Mouse (Mus musculus) midbrain, embryonic 16.5 days (tissue): Measurements from ENCODE around the gene Ndufs7. TPM values are rescaled to one million over a fixed set of nuclear protein-coding genes. Genes with fewer than 3 reads are reported as not detected.

Source experiments
- microRNA-seq: library from miRNA; unstranded; fragments of <30 nt; microRNA quantifications from one replicate; pipeline ENCODE4, GENCODE M21; 2017
- polyA plus RNA-seq: library from polyadenylated mRNA; unstranded; fragments of >200 nt; fragmentation: Nextera tagmentation; extraction: Ambion mirVana; gene quantifications from 2 replicates; pipeline ENCODE4 v1.2.1, GENCODE M21; 2015

The Ndufs7 gene
- polyA plus RNA-seq, 1 experiment from 2014 or later: 302 TPM

Small RNAs within 50 kb of the gene (microRNA-seq; reads per million reads assigned to microRNA genes)
- gene Mir6911: not detected

Other genes starting within 250 kb of the Ndufs7 start
- 1.2 TPM in 2 replicates for gene Arhgap45, start 232.5 kb upstream of the Ndufs7 start, polyA plus RNA-seq
- gene Polr2e, start 209.3 kb upstream of the Ndufs7 start, polyA plus RNA-seq: 124 and 131 TPM in 2 replicates
- 509 and 552 TPM in 2 replicates for gene Gpx4, start 202.0 kb upstream of the Ndufs7 start, polyA plus RNA-seq
- 11.6 and 12.5 TPM in 2 replicates for gene Sbno2, start 143.6 kb upstream of the Ndufs7 start, polyA plus RNA-seq
- 14.2 and 15.4 TPM in 2 replicates for gene Stk11, start 133.3 kb upstream of the Ndufs7 start, polyA plus RNA-seq
- 433 and 454 TPM in 2 replicates for gene Atp5d, start 110.5 kb upstream of the Ndufs7 start, polyA plus RNA-seq
- gene Cbarp, start 108.3 kb upstream of the Ndufs7 start, polyA plus RNA-seq: 70.3 and 81.6 TPM in 2 replicates
- 15.5 and 21.1 TPM in 2 replicates for gene Midn, start 100.8 kb upstream of the Ndufs7 start, polyA plus RNA-seq
- 380 and 398 TPM in 2 replicates for gene Cirbp, start 83.1 kb upstream of the Ndufs7 start, polyA plus RNA-seq
- 11.0 and 11.4 TPM in 2 replicates for gene 1600002K03Rik, start 76.2 kb upstream of the Ndufs7 start, polyA plus RNA-seq
- gene Efna2, start 69.6 kb upstream of the Ndufs7 start, polyA plus RNA-seq: 37.3 and 43.3 TPM in 2 replicates
- 47.8 and 51.1 TPM in 2 replicates for gene Mum1, start 22.7 kb upstream of the Ndufs7 start, polyA plus RNA-seq
- 15.8 and 19.5 TPM in 2 replicates for gene Gamt, start 11.9 kb downstream of the Ndufs7 start, polyA plus RNA-seq
- 43.7 and 51.9 TPM in 2 replicates for gene Dazap1, start 12.4 kb downstream of the Ndufs7 start, polyA plus RNA-seq
- gene Rps15, start 43.3 kb downstream of the Ndufs7 start, polyA plus RNA-seq: 465 and 476 TPM in 2 replicates
- 172 and 205 TPM in 2 replicates for gene Apc2, start 46.9 kb downstream of the Ndufs7 start, polyA plus RNA-seq
- 21.9 and 26.7 TPM in 2 replicates for gene 2310011J03Rik, start 71.4 kb downstream of the Ndufs7 start, polyA plus RNA-seq
- gene Pcsk4, start 80.4 kb downstream of the Ndufs7 start, polyA plus RNA-seq: 5.6 and 6.5 TPM in 2 replicates
- gene Reep6, start 80.8 kb downstream of the Ndufs7 start, polyA plus RNA-seq: 6.0 and 8.6 TPM in 2 replicates
- 0.38 and 0.40 TPM in 2 replicates for gene Adamtsl5, start 99.3 kb downstream of the Ndufs7 start, polyA plus RNA-seq
- gene Plk5, start 107.3 kb downstream of the Ndufs7 start, polyA plus RNA-seq: 9.6 and 11.0 TPM in 2 replicates
- gene Mex3d, start 138.5 kb downstream of the Ndufs7 start, polyA plus RNA-seq: 13.6 and 15.0 TPM in 2 replicates
- 174 and 188 TPM in 2 replicates for gene Mbd3, start 150.4 kb downstream of the Ndufs7 start, polyA plus RNA-seq
- gene Uqcr11, start 157.7 kb downstream of the Ndufs7 start, polyA plus RNA-seq: 455 and 532 TPM in 2 replicates
- 30.2 and 35.2 TPM in 2 replicates for gene Tcf3, start 184.5 kb downstream of the Ndufs7 start, polyA plus RNA-seq
- 1.2 and 1.6 TPM in 2 replicates for gene Onecut3, start 245.7 kb downstream of the Ndufs7 start, polyA plus RNA-seq